Mouse (Mus musculus) liver, postnatal 0 days (tissue): ENCODE results near the gene Rgs9bp.

Experiments
- CTCF ChIP-seq: sonication (generic); IDR thresholded peaks from 2 replicates; pipeline ENCODE4 v1.5.1; 2016; ENCODE audit warnings: antibody characterized with exemption, low read depth
- EP300 ChIP-seq: IDR thresholded peaks from 2 replicates; pipeline ENCODE4 v1.6.1; 2016; ENCODE audit warnings: antibody characterized with exemption, low read depth, mild to moderate bottlenecking

DNA sequence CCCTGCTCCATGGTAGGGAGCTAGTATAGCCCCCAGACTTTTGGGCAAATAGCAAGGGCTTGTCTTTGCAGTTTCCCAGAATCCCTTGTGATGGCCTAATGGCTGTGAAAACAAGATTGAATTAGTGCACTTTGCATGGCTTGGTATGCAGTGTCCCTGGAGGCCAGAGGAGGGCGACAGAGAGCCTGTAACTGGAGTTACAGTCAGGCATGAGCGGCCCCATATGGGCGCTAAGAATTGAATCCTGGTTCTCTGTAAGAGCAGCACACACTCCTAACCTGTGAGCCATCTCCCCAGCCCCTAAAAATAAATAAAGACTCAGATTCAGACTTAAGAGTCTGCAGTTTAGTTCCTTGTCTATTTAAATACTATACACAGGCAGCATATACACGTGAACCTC lies 5.5 kb downstream of the Rgs9bp start:
- peak; percentile 82 for TF ChIP-seq CTCF
- TF ChIP-seq EP300, result no peak
